Comparison of ENCODE assay signal across 20 mouse cellular contexts in genomic region chr2:163433971-163434370, GRCm38 (mm10). TPM values are rescaled to one million over a fixed set of nuclear protein-coding genes. Genes with fewer than 3 reads are reported as not detected.
DNase-seq lines count a peak whose midpoint lies in the region; ATAC-seq and TF ChIP-seq lines count a peak whose summit lies in the region.
"Had no signal": no experiment of that assay in that cellular context is flagged by ENCODE, and none has a peak within 500 bp of the region (broad histone marks: within the 10 kb centered on the region; RNA-seq: fewer than 3 reads in every experiment).

No protein-coding gene starts in this region.

- no peak overlapping the region for H3K27ac ChIP-seq in intestine, embryonic 15.5 days
- H3K27ac ChIP-seq: heart, embryonic 15.5 days; hindbrain, embryonic 12.5 days; limb, embryonic 13.5 days had no signal

- TF ChIP-seq CTCF in E14TG2a.4 (conservative IDR thresholded peaks at IDR 0.05; ENCODE audit: low read length) = no peak

- 21% methylated on average over 4 of the region's 4 CpGs for WGBS in intestine, embryonic 15.5 days

- peaks cover 65% of the 10 kb centered on the region for H3K4me1 ChIP-seq in E14TG2a.4 (replicated peaks; ENCODE audit: low read depth, low read length)
- peaks cover 12% of the 10 kb centered on the region; the same call in 1 of the 2 replicates for H3K4me1 ChIP-seq in intestine, embryonic 15.5 days (replicated peaks)

- ATAC-seq in granulocyte monocyte progenitor cell, adult 5-6 weeks (replicated peaks; ENCODE audit: poor library complexity, severe bottlenecking) = peak; percentile 20; the same call in 1 of the 2 replicates
- ATAC-seq in intestine, embryonic 15.5 days = no peak
- ATAC-seq: activated CD4-positive, CD25-positive, alpha-beta regulatory T cell, adult 4 months; liver, postnatal 0 days had no signal

- no peak overlapping the region for H3K4me2 ChIP-seq in intestine, embryonic 15.5 days (replicated peaks)
- H3K4me2 ChIP-seq: heart, embryonic 15.5 days; hindbrain, embryonic 12.5 days; limb, embryonic 13.5 days had no signal

- peaks cover 9% of the 10 kb centered on the region for H3K27me3 ChIP-seq in E14TG2a.4 (ENCODE audit: insufficient read depth, low read length)
- peaks cover 13% of the 10 kb centered on the region for H3K27me3 ChIP-seq in intestine, embryonic 15.5 days (replicated peaks)

- H3K9me3 ChIP-seq in E14TG2a.4 (ENCODE audit: low read length) = no peaks in the 10 kb centered on the region
- H3K9me3 ChIP-seq in intestine, embryonic 15.5 days = no peaks in the 10 kb centered on the region
- H3K9me3 ChIP-seq: G1E; heart, embryonic 15.5 days; hindbrain, embryonic 12.5 days; limb, embryonic 13.5 days had no signal

- peak; percentile 63 for DNase-seq in ES-CJ7 (ENCODE audit: low read depth, low spot score)
- DNase-seq in cerebellum, adult 18-20 months = peak; percentile 96 to 97
- DNase-seq in adrenal gland, adult (ENCODE audit: inconsistent age in 2 of 2, low spot score in 1 of 2) = no peak
- no peak for DNase-seq in layer of hippocampus, adult 18-20 months (ENCODE audit: low spot score in 2 of 2)
- DNase-seq: gastrocnemius, postnatal 25 days; kidney, adult 2 months; kidney, postnatal 36 days; liver, postnatal 0 days; right cerebral cortex, postnatal 25 days had no signal

- H3K4me3 ChIP-seq in E14TG2a.4 (replicated peaks; ENCODE audit: low read length) = 0 out of 2 replicates have a peak overlapping the region, but pooled peaks have one; percentile 37
- H3K4me3 ChIP-seq in intestine, embryonic 15.5 days (replicated peaks) = no peak overlapping the region
- H3K4me3 ChIP-seq: heart, embryonic 15.5 days; hindbrain, embryonic 12.5 days; limb, embryonic 13.5 days had no signal

- no peak overlapping the region for H3K9ac ChIP-seq in intestine, embryonic 15.5 days
- H3K9ac ChIP-seq: heart, embryonic 15.5 days; hindbrain, embryonic 12.5 days; limb, embryonic 13.5 days; liver, postnatal 0 days had no signal

- no peaks in the 10 kb centered on the region for H3K36me3 ChIP-seq in E14TG2a.4 (ENCODE audit: insufficient read depth, low read length)
- H3K36me3 ChIP-seq in intestine, embryonic 15.5 days = no peaks in the 10 kb centered on the region
- H3K36me3 ChIP-seq: G1E; heart, embryonic 15.5 days; hindbrain, embryonic 12.5 days; limb, embryonic 13.5 days had no signal

RNA-seq across cellular contexts. Expression of gene Gdap1l1, which starts 4.3 kb away (rescaled TPM):
- total RNA-seq in granulocyte monocyte progenitor cell, adult 5-6 weeks (2014; fragmentation: Nextera tagmentation) = not detected in 2 replicates
- not detected in 2 replicates for total RNA-seq in granulocyte monocyte progenitor cell, adult 5-6 weeks (2017)
- 10 to 100 TPM; 68.2 to 78.1 TPM for total RNA-seq in layer of hippocampus, adult 18-20 months (2021)
- 5.9 and 6.1 TPM in 2 replicates for polyA plus RNA-seq in intestine, embryonic 15.5 days (2015; fragmentation: Nextera tagmentation; extraction: Ambion mirVana)
- total RNA-seq: gastrocnemius, postnatal 25 days; neutrophil, adult 5-6 weeks had no signal
- polyA plus RNA-seq: activated CD4-positive, CD25-positive, alpha-beta regulatory T cell, adult 4 months; G1E; liver, postnatal 0 days had no signal

RNA-seq across cellular contexts. Expression of gene Oser1, which starts 9.5 kb away (rescaled TPM):
- 76.0 and 92.9 TPM in 2 replicates for total RNA-seq in granulocyte monocyte progenitor cell, adult 5-6 weeks (2014; fragmentation: Nextera tagmentation)
- 91.0 and 101 TPM in 2 replicates for total RNA-seq in granulocyte monocyte progenitor cell, adult 5-6 weeks (2017)
- total RNA-seq in layer of hippocampus, adult 18-20 months (2021) = 10 to 100 TPM; 20.2 to 21.4 TPM
- polyA plus RNA-seq in intestine, embryonic 15.5 days (2015; fragmentation: Nextera tagmentation; extraction: Ambion mirVana) = 83.2 and 87.4 TPM in 2 replicates

RNA-seq across cellular contexts. Expression of gene Jph2, which starts 36.2 kb away (rescaled TPM):
- total RNA-seq in granulocyte monocyte progenitor cell, adult 5-6 weeks (2014; fragmentation: Nextera tagmentation) = not detected in 2 replicates
- not detected in 2 replicates for total RNA-seq in granulocyte monocyte progenitor cell, adult 5-6 weeks (2017)
- under 1 TPM; 0.25 to 0.27 TPM for total RNA-seq in layer of hippocampus, adult 18-20 months (2021)
- 8.5 and 9.8 TPM in 2 replicates for polyA plus RNA-seq in intestine, embryonic 15.5 days (2015; fragmentation: Nextera tagmentation; extraction: Ambion mirVana)
- total RNA-seq: neutrophil, adult 5-6 weeks had no signal
- polyA plus RNA-seq: activated CD4-positive, CD25-positive, alpha-beta regulatory T cell, adult 4 months; G1E had no signal

RNA-seq across cellular contexts. Expression of gene Fitm2, which starts 38.5 kb away (rescaled TPM):
- total RNA-seq in granulocyte monocyte progenitor cell, adult 5-6 weeks (2014; fragmentation: Nextera tagmentation) = 2.7 and 2.9 TPM in 2 replicates
- total RNA-seq in granulocyte monocyte progenitor cell, adult 5-6 weeks (2017) = 5.4 and 6.0 TPM in 2 replicates
- 10 to 100 TPM; 20.1 to 21.9 TPM for total RNA-seq in layer of hippocampus, adult 18-20 months (2021)
- 10.4 and 10.8 TPM in 2 replicates for polyA plus RNA-seq in intestine, embryonic 15.5 days (2015; fragmentation: Nextera tagmentation; extraction: Ambion mirVana)

RNA-seq across cellular contexts. Expression of gene R3hdml, which starts 58.1 kb away (rescaled TPM):
- total RNA-seq in granulocyte monocyte progenitor cell, adult 5-6 weeks (2014; fragmentation: Nextera tagmentation) = not detected in 2 replicates
- not detected in 2 replicates for total RNA-seq in granulocyte monocyte progenitor cell, adult 5-6 weeks (2017)
- total RNA-seq in layer of hippocampus, adult 18-20 months (2021) = not detected
- polyA plus RNA-seq in intestine, embryonic 15.5 days (2015; fragmentation: Nextera tagmentation; extraction: Ambion mirVana) = 0.35 and 0.39 TPM in 2 replicates
- total RNA-seq: G1E; gastrocnemius, postnatal 25 days; neutrophil, adult 5-6 weeks had no signal
- polyA plus RNA-seq: activated CD4-positive, CD25-positive, alpha-beta regulatory T cell, adult 4 months; embryonic facial prominence, embryonic 11.5 days; G1E; heart, embryonic 15.5 days; hindbrain, embryonic 12.5 days; limb, embryonic 13.5 days; liver, postnatal 0 days; stomach, embryonic 14.5 days had no signal

Comparison
In these comparisons a context has a peak if more than half of its experiments do, and no peak if none do; other contexts are left out.
1. DNase-seq: peak in ES-CJ7 (single experiment) and cerebellum, adult 18-20 months (2 of 2); none in adrenal gland, adult (0 of 2) and layer of hippocampus, adult 18-20 months (0 of 2).
2. RNA of gene Gdap1l1, which starts 4.3 kb away (total RNA-seq): 68.2 to 78.1 TPM in layer of hippocampus, adult 18-20 months; not detected in granulocyte monocyte progenitor cell, adult 5-6 weeks; every median in the first group is over 10 times any median in the second.